Mouse (Mus musculus): ENCODE measurements around the gene Mpnd.

DNA sequence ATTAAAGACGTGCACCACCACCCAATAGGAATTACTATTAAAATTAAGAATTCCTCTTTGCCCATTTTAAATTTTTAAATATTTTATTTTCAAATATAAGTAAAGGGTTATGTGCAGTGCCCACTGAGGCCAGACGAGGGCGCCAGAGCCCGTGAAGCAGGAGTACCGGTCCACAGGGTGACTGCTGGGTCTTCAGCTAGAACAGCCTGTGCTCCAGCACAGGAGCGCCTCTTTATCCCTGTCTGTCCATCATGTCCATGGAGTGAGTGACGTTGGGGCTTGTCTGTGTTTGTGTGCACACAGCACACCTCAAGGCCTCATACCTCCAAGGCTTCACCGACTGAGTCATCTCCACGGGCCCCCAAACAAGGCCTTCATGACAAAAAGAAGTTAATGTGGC, 48.3 kb upstream of the Mpnd start:
- TF ChIP-seq CTCF (IDR thresholded peaks at IDR 0.05; ENCODE audit: control insufficient read depth, insufficient read depth, insufficient read length), result peak; percentile 66
- TF ChIP-seq USF1 (IDR thresholded peaks at IDR 0.05; ENCODE audit: low read depth), result no peak
- TF ChIP-seq MAX (IDR thresholded peaks at IDR 0.05), result no peak
- no peak for TF ChIP-seq MYOG (IDR thresholded peaks at IDR 0.05; ENCODE audit: control insufficient read depth, extremely low read depth, insufficient read length)
- no peak for TF ChIP-seq MYOD1 (IDR thresholded peaks at IDR 0.05; ENCODE audit: control insufficient read depth, insufficient read length, low read depth)
- TF ChIP-seq CEBPB (IDR thresholded peaks at IDR 0.05; ENCODE audit: low read depth), result no peak

Data from C2C12 (cell line).